Mouse (Mus musculus) olfactory bulb, adult 2 months (tissue): ENCODE measurements around the gene Gapvd1.

Experiments used
- CTCF ChIP-seq: fragments of 200-500 bp; IDR thresholded peaks from 2 replicates; pipeline ENCODE4 v1.5.1; 2012; ENCODE audit warnings: low read depth, mild to moderate bottlenecking, low read length, moderate library complexity; ENCODE audit not compliant: insufficient read depth
- POLR2A ChIP-seq: fragments of 200-500 bp; IDR thresholded peaks from 2 replicates; pipeline ENCODE4 v1.6.1; 2012; ENCODE audit warnings: mild to moderate bottlenecking, low read depth, low read length, moderate library complexity; ENCODE audit not compliant: insufficient read depth

- no peak for TF ChIP-seq CTCF
- no peak for TF ChIP-seq POLR2A
These were observed 43.1 kb downstream of the Gapvd1 start for GRCm38 (mm10) chr2:34711904-34712303.
